Mouse (Mus musculus): ENCODE results near the gene Dgki.

Dgki gene

DNA sequence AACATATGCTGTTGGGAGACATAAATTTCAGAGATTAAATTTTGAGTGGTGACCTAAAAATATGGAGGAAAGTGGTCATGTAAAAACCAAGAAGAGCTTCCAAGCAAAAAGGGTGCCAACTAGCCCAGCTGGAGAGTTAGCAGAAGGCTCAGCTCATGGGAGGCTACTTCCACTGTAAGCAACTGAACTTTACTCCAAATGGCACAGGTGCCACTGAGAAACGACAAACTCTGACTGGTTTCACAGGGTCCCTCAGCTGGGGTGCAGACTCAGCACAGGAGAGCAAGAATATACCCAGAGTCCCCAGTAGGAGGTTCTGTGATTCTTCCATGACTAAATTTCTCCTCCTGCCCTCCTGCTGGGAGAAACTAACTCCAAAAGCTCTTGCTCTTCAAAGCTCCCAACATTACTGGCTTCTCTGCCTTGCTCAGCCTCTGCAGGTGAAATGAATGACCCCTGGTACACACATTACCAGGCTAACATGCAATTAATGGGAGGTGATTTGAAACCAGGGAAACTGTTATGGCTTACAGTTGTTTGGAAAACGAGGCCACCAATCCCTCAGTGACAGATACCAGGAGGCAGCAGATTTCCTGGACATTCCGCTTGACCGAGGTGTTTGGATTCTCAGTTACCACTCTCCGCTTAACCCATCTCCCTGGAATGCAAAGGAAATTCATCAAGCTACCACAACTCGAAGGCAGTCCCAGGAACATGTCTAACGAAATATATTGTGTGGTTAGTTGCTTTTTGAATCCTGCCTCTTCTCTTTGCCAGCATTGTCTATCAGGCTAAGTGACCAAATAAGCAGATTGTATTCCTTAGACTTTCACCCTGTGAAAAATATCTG is 487.1 kb downstream of the Dgki start:
- no peak for DNase-seq (ENCODE audit: low spot score in 2 of 2)

DNA sequence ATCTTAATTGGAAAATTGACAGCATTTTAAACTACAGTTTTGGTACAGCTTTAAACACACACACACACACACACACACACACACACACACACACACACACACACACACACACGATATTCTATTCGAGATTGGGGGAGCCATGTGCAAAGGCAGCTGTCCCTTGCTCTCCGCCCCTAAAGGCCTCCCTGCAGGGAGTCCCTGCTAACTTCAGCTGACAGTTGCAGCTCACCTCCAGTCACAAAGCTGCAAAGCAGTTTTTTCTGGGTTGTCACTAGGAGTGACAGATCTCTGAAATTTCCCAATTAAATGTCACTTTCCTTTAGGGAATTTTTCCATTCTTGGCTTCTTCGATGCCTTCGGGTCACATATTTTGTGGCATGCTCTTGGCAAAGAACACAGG is 489.5 kb downstream of the Dgki start:
- DNase-seq (ENCODE audit: low spot score in 2 of 2): no peak

DNA sequence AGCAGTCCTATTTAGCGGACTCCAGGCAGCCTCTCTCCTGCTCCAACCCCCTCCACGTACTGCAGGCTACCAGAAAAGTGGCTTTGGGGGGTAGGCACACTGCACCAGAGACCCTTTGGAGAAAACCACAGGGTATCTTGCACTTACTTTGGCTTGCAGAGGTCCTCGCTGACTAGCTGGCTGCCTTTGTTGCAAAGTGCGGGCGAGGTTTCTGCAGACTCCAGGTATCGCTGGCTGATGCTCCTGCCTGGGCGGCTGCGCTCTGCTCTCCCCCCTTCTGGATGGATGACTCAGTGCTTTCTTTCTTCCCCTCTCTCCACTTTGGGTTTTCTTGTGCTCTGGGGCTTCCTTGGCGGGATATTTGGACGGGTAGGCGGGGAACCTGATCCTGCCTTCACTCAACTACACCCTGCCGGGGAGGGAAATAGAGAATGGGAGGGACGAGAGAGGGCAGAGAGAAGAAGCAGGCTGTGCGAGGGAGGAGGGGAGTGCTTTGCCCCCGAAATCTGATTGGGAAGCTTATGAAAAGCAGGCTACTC is 490.2 kb downstream of the Dgki start, which contains the start of gene Ptn:
Ptn (minus strand) TSS at position 474 of the 539 bp plus-strand sequence.
- DNase-seq (ENCODE audit: low spot score in 2 of 2): peak; percentile 81 to 85

DNA sequence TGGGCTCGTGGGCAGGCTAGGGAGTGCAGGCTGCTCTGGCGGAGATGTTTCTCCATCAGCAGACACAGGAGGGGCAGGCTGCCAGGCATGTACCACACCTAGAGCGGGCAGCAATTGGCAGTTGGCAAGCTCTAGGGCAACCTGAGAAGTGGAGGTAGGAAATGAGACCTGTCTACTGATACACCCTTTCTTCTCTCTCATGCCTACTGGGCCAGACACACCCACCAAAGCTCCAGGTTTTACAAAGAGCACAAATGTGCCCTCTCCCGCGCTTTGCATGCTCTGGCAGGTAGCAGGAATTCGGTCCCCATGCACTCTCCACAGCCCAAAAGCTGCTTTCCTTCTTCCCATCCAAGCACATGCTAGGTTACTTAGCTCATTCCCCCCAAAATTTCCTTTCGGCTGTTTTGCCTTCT is 490.7 kb downstream of the Dgki start:
- peak; percentile 62 to 68 for DNase-seq (ENCODE audit: low spot score in 2 of 2)

DNA sequence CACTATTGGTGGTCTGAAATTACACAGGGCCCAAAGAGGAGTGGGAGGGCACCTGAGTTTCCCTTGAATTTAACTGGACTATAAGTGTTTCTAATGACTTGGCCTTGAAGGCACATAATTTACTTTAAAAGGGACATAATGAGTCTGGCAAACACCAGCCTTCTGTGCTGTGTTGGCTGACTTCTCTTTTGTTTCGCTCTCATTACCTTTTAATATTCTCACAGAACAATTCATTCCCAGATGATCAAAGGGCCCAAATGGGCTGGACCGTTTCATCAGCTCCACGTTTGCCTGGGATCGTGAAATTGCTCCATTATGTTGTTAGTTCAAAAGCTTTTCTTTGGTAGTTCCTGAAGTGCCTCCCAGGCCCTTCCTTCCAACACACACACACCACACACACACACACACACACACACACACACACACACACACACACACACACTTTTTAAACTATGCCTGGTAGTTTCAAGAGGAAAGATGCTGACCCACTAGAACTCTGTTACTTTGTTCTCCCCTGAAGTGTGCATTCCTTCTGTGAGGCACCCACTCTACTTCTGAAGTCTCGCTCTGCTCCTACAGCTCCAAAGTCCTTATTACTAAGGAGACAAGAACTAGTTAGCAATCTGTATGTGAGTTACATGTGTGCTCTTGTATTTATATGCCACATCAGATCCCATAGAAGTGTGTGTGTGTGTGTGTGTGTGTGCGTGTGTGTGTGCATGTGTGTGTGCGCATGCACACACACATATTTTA is 491.5 kb downstream of the Dgki start:
- DNase-seq (ENCODE audit: low spot score in 2 of 2): no peak

DNA sequence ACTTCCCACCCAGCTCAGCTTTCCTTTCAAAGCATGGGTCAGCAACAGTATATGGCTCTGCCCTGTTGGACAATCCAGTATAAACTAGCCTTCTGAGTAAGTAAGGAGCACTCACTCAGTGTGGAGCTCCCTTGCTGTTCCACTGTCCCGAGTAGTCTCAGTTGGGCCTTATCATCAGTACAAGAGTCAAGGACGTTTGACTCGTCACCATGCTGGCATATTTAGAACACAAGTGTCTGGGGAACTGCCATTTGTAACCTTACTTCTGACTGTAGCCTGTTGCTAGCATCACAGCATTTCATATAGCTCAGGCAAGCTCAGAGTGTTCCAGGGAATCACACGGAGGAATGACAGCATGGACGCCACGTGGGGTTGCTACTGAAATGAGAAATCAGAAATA is 493.1 kb downstream of the Dgki start:
- DNase-seq (ENCODE audit: low spot score in 2 of 2): no peak

DNA sequence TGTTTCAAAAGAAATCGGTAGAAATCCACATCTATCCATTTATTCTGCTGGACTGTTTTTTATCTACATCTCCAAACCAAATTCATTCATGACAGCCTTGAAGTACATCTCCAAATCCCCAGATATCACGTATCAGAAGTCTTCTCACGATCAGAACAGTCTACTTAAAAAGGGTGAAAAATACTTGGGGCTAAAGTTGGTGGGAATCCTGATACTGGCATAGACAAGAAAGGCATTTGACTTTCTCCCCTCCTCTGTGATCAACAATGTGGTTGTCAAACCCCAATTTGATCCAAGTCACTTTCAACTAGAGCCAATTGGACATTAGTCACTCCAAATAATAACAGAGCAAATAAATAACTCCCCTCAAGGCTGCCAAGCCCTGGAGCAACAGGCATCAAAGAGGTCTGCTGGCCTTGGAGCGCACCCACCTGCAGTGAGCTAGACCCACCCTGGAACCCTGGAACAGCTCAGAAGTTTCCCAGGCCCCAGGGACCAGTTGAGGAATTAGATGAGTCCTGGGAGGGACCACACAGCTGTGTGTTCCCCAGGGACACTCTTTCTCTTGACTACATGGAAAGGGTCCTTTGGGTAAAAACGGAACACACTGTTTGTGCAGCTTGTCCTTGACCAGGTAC is 499.6 kb downstream of the Dgki start:
- DNase-seq (ENCODE audit: low spot score in 2 of 2): no peak

DNA sequence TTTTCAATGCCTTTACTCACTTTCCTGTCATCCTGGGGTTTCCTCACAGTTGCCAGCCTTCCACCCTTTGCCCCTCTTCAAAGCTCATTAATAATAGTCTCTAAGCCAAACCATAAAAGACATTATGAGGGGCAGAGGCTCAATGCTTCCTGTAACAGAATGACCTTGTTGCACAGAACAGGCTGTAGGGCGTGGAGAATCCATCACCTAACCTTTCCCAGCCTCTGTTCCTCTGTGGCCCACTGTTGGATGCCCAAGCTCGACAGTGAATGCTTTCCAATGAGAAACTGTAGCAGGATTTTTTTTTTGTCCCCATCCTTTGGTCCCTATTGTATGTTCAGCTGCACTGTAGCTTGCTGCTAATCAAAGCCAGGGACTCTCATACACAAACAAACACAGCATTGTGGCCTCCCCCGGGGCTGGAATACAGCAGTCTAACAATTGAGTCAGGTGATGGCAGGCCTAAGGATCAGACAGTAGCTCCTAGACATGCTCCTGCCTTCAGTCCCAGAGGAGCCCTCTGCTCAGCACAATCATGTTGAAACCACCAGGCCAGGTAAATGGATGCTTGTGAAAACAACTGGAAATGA is 502.8 kb downstream of the Dgki start:
- DNase-seq (ENCODE audit: low spot score in 2 of 2): no peak
